Mouse (Mus musculus) retina, postnatal 7 days (tissue): Measurements from ENCODE around the gene Zrsr1.

Experiments
- DNase-seq: peaks from one replicate; pipeline ENCODE4 v3.0.0-alpha.2; 2012; ENCODE audit warnings: low read depth, low spot score

The Zrsr1 gene

DNA sequence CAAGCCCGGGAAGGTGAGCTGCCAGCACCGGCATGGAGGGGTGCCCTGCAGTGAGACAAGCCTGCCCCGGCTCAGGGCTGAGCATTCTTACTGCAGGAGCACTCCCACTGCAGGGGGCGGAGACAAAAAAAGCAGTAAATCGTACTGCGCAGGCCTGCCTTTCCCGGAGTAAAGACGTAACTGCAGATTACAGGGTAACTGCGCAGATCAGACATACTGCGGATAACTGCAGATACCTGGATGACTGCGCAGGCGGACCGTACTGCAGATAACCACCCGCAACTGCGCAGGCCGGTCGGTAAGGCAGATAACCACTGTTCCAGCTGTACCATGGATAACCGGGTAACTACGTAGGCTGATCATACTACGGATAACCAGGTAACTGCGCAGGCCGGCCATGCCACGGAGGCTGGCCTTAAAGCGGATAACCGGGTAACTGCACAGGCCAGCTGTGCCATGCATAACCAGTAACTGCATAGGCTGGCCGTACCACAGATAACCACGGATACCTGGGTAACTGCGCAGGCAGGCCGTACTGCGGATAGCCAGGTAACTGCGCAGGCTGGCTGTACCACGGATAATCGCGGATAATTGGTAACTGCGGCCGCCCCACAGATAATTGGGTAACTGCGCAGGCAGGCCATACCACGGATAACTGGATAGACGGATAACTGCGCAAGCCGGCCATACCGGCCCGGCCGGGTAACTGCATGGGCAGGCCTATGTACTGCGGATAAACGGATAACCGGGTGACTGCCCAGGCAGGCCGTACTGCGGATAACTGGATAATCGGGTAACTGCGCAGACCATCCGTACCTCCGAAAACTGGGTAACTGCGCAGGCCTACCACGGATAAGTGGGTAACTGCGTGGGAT, at the start of gene Zrsr1:
Gene Zrsr1 (plus strand): TSS at position 171 of the 875 bp plus-strand sequence.
- DNase-seq: no peak

DNA sequence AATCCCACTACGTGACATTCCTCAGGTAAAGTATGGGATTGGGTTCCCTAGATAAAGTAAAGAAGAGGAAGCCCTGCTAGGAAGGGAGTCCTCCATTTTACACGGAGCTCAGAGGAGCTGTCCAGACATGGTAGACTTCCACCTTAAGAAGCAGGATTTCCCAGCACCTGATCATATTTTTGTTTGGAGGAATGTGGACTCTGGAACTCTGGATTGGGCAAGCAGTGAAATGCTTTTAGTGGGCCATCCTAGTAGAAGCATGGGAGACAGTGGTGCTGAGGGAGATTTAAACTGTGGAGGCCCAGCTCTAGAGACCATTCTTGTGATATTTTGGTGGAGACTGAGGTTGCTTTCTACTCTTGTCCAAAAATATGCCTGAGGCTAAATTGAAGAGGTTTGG, 49.3 kb upstream of the Zrsr1 start:
- no peak for DNase-seq

- no peak for DNase-seq
Measured at GRCm38 (mm10) chr11:22923606-22924005, 48.2 kb upstream of the Zrsr1 start.

- no peak for DNase-seq
Measured at GRCm38 (mm10) chr11:22928586-22929169, 43.1 kb upstream of the Zrsr1 start.

DNA sequence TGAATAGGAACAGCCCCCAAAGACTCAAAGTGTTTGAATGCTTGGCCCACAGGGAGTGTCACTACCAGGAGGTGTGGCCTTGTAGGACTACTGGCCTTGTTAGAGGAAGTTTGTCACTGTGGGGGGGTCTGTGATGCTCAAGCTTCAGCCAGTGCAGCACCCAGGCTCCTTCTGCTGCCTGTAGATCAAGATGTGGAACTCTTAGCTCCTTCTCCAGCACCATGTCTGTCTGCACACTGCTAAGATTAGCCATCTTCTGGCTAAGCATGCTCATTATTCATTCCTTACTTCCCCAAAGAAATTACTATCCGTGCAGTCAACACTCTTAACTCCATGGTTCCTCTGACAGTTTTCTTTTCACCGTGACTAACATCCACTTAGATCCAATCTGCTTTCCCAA, 41.7 kb upstream of the Zrsr1 start:
- no peak for DNase-seq

GRCm38 (mm10) chr11:22931320-22931905, 40.4 kb upstream of the Zrsr1 start:
- DNase-seq: no peak

- DNase-seq: no peak
Measured at GRCm38 (mm10) chr11:22932167-22932566, 39.6 kb upstream of the Zrsr1 start.

DNA sequence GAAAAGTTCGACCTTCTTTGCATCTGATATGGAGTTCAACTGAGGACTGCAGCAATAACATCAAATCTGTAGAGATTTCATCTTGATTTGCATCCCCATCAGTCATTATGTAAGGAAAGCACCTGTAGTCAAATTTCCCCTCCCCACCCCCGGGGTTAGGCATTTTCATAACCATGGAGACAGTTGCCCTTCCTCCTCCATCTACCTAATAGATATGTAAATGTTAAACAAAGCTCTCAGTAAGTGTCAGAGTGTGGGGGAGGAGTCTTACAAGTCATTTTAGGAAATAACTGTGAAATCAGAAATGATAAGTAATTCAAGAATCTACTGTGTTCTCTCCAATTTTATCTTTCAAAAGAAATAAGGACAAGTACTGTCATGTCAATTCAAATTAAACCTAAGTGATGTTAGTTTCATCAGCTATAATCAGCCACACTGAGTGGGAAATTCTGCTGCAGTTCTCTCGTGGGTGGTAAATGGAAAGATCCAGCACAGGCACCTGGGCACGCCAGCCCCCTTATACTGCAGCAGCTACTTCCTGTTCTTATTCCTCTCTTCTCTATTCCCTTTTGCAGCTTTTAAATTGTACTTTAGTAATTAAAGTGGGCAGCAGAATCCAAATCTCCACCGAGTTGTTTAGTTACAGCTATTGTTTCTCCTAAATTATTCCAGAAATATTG, 35.2 kb upstream of the Zrsr1 start:
- DNase-seq: no peak

DNA sequence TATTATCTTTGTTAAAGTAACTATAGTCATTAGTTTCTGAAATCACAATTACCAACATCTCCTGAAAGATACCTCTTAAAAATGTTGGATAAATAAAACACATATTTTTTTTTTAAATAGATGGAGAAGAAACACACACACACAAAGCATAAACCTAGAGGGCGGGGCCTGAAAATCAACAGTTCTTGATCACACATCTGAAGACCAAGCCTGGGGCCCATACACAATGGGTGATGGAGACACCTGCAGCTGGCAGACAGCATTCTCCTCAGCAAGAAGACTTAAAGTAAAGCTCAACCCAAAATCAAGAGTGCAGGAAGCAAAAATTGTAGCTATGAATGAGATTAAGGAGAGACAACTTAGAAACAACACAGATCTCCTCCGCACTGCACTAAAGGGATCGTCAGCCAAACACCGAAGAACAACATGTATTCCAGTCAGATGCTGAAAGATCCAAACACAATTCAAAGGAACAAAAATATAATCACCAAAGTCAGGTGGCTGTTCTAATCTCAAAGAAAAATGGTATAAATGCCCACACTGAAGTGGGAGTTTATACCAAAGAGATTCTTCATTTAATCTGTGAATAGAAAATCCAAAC, 34.0 kb upstream of the Zrsr1 start:
- DNase-seq: no peak

GRCm38 (mm10) chr11:22938983-22939382, 32.8 kb upstream of the Zrsr1 start:
- no peak for DNase-seq

- no peak for DNase-seq
Measured at GRCm38 (mm10) chr11:22949101-22949500, 22.7 kb upstream of the Zrsr1 start.

DNA sequence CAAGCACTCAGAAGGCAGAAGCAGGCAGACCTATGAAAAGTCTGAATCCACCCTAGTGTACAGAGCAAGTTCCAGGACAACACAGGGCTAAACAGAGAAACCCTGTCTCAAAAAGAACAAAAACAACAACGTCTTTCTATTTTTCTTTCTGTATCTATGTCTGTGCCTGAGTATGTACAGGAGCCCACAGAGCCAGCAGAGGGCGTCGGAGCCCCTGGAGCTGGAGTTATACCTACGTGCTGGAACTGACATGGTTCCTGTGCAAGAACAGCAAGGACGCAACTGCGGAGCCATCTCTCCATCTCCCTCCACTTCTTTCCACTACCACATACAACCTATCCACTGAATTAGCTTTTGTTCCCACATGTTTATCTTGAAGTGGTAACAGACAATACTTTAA, 21.7 kb upstream of the Zrsr1 start:
- DNase-seq: no peak

DNA sequence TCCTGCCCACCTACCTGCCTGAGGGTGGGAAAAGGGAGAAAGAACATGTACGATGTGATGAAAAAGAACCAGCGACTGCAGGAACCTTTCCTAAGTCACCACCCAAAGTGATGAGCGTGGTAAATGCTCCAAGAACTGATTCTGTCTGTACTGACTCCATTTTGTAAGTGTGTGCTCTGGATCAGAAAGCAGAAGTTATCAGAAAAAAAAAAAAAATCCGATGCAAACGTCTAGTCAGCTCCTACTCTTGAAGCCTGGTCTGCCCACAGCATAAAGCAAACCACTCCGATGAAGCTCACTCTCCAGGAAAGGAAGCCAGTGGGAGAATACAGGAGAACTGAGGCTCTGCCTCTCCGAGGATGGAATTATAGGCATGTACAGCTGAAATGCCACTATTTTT, 19.1 kb upstream of the Zrsr1 start:
- DNase-seq: no peak

GRCm38 (mm10) chr11:22956346-22956745, 15.5 kb upstream of the Zrsr1 start:
- no peak for DNase-seq

GRCm38 (mm10) chr11:22956830-22957229, 15.0 kb upstream of the Zrsr1 start:
- no peak for DNase-seq

GRCm38 (mm10) chr11:22957791-22958374, 13.9 kb upstream of the Zrsr1 start:
- no peak for DNase-seq

DNA sequence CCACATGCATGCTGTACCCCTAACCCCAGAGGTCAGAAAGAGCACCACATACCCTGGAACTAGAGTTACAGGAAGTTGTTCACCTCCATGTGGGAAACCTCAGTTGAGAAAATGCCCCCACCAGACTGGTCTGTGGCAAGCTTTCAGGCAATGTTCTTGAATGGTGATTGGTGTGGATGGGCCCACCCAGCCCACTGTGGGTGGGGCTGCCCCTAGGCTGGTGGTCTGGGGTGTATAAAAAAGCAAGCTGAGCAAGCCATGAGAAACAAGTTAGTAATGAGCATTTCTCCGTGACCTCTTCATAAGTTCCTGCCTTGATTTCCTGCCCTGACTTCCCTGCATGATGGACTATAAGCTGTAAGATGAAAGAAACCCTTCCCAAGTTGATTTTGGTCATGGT, 9.7 kb upstream of the Zrsr1 start:
- DNase-seq: no peak

DNA sequence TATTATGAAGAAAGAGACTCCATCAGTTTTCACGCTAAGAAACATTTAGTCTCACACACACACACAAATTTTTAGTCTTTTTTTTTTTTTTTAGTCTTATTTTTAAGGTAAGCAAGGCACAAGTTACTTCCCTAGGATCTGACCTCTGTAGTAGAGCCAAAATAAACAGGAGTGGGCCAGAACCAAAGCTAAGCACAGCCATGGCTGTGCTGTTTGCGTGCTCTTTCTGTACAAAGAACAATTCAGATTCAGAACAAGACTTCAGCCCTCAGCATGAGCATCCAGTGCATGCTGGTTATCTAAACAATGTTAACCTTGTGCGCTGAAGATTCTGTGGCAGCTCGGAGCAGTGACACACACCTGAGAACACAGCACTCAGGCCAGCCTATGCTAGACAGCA, 7.4 kb upstream of the Zrsr1 start:
- no peak for DNase-seq

DNA sequence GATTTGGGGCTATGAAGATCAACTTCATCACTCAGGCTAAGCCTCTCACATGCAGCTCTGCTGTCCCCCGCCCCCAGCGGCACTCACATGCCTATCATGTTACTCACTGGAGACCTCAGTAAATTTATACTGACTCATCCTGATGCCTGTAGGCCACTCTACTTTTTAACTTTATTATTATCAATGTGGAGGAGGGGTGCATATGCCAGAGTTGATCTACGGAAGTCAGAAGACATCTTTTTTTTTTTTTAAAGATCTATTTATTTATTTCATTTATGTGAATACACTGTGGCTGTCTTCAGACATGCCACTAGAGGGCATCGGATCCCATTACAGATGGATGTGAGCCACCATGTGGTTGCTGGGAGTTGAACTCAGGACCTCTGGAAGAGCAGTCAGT, 6.3 kb upstream of the Zrsr1 start:
- DNase-seq: no peak

- DNase-seq: no peak
Measured at GRCm38 (mm10) chr11:22969486-22969885, 2.3 kb upstream of the Zrsr1 start.

DNA sequence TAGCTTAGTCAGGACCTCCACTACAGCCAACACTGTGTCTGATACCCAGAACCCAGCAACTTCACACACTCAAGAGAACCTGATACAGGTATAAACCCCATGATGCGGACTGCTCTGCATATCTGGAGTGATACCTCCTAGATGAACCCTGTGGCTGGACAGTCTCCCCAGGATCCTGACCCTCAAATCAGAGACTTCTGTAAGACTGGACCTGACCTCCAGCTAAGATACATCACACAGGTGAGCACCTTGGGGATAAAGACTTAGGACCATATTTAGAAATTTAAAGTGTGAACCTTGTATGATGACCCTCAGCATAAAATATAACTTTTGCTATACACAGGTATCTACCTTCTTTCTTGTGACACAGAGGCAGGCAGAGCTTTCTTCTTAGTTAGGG, 1.3 kb upstream of the Zrsr1 start:
- DNase-seq: no peak
